Mouse (Mus musculus) adrenal gland, postnatal 14 days (tissue): ENCODE measurements around the gene D5Ertd579e. TPM values are rescaled to one million over a fixed set of nuclear protein-coding genes. Genes with fewer than 3 reads are reported as not detected.

Source experiments
- DNase-seq: peaks from one replicate; pipeline ENCODE4 v3.0.0; 2021; ENCODE audit warnings: mixed read lengths
- long read RNA-seq, 2 experiments: library from polyadenylated mRNA; stranded (forward); transcript quantifications; one replicate each; pipeline ENCODE4 v2.0.0; 2021
- total RNA-seq: library from RNA; stranded (reverse); gene quantifications from 2 replicates; pipeline ENCODE4 v1.2.3, GENCODE M21; 2021

D5Ertd579e gene
- total RNA-seq = 60.2 and 61.5 TPM in 2 replicates
- long read RNA-seq, experiment 1, full-length matches to known transcripts = 3 of 27 reads
- long read RNA-seq, experiment 1, partial matches to known transcripts = 4 of 27 reads
- long read RNA-seq, experiment 1, other reads (novel, unspliced or antisense) = 20 of 27 reads
- long read RNA-seq, experiment 2, full-length matches to known transcripts = 7 of 25 reads
- long read RNA-seq, experiment 2, partial matches to known transcripts = 12 of 25 reads
- long read RNA-seq, experiment 2, other reads (novel, unspliced or antisense) = 6 of 25 reads

GRCm38 (mm10) chr5:36695461-36696231, at the start of gene D5Ertd579e:
D5Ertd579e (minus strand) TSS chr5:36696024.
- DNase-seq = peak; percentile 96

- peak; percentile 90 for DNase-seq
Measured at GRCm38 (mm10) chr5:36742126-36742848, 46.5 kb upstream of the D5Ertd579e start.

DNA sequence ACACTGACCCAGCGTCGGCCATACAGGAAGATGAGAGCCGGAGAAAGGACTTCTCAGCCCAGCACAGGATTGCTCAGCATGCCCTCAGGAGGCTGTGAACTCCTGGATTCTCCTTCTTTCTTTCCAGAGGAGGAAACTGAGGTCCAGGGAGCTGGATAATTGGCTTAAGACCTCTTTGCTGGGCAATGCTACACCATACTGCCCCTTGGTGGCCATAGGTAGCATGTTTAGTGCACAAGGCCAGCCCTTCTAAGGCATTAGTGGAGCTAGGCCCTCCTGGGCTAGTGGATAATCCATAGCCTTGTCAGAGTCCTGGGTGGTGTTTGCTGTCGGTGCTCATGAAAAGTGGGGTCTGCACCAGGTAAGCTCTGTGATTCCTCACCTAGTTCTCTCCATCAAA, 44.0 kb upstream of the D5Ertd579e start:
- DNase-seq = peak; percentile 62

DNA sequence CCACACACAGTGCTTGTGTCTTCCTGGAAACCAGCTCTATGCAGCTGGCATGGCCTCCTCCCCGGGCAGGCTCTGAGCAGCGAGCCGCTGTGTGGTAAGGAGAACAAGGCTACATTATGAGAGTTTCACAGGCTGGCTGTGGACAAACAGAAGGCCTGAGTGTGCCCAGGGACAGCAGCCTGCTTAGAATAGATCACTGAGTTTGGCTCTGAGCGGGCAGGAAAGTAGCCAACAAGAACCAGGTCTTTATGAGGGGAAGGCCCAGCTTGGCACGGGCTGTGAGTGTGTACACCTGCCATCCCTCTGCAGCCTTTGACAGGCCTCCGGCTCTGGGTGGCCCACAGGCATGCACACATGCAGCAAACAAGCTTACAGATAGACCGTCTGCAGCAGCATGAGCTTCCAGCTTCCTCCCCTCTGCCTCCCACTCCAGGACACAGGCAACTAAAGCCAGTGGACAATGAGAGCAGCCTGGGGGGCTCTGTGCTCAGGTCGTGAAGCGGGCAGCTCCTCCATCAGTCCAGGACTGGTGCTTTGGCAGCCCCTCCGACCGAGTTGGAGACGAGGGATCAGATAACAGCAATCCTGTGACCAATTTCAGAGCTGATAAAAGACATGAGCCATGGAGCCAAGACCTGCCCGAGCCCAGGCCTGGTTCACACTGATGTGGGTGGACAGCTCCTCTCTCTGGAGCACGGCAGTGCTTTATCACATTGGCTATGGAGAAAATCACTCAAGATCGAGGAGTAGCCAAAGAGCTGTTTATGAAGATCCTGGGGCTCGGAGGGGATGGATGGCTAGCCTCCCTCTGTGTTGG, 43.2 kb upstream of the D5Ertd579e start:
- DNase-seq = no peak

DNA sequence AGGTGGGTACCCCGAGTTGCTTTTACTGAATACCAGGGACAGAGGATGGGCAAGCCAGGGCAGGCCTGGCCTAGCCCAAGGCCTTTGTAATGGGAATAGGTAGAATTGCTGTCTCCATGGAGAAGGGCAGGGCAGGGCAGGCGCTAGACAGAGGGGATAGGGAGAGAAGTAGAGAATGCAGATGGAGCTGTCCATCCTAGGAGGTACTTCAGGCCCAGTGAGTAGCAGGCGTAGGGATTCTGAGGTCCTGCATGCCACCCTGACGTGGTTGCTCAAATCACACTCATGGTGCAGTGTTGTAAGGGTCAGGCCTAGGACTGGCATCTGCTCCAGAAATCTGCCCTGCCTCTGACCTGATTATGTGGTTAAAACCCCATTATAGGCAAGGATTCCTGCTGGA, 41.9 kb upstream of the D5Ertd579e start:
- no peak for DNase-seq

DNA sequence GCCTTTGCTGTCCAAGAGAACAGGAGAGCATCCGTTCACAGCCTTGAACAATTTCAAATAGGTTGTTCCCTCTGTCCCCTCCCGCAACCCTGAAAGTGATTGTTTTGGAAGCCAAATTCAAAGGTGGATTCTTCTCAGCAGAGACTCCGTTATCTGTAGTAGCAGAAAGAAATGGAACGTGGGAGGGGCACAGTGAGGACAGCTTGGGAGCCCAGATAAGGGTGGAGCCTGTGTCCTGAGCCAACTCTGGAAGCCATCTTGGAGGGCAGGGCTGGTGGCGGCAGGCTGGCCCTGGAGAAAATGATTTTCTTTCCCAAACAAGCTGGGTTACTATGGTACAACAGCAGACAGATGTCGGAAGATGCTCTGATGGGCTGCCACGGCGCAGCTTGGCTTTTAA, 40.2 kb upstream of the D5Ertd579e start:
- DNase-seq = peak; percentile 67

- no peak for DNase-seq
Measured at GRCm38 (mm10) chr5:36735106-36735505, 39.3 kb upstream of the D5Ertd579e start.

DNA sequence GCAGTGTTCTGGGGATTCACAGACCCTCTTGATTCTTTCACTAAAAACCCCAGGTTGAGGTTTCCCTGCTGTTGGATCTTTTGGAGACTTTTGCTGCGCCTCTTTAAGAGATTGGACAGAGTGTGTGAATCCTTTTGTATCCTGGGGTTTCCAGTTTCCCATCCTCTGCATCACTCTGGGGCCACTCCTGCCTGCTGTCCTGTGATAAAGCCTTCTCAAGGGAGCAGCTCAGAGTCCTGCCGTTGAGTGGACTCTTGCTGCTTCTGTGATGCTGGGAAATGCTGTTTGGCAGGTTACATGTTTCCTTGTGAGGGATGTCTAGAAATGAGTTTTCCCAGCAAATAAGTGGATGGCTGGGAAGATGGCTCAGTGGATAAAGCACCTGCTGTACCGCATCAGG, 37.6 kb upstream of the D5Ertd579e start:
- no peak for DNase-seq

DNA sequence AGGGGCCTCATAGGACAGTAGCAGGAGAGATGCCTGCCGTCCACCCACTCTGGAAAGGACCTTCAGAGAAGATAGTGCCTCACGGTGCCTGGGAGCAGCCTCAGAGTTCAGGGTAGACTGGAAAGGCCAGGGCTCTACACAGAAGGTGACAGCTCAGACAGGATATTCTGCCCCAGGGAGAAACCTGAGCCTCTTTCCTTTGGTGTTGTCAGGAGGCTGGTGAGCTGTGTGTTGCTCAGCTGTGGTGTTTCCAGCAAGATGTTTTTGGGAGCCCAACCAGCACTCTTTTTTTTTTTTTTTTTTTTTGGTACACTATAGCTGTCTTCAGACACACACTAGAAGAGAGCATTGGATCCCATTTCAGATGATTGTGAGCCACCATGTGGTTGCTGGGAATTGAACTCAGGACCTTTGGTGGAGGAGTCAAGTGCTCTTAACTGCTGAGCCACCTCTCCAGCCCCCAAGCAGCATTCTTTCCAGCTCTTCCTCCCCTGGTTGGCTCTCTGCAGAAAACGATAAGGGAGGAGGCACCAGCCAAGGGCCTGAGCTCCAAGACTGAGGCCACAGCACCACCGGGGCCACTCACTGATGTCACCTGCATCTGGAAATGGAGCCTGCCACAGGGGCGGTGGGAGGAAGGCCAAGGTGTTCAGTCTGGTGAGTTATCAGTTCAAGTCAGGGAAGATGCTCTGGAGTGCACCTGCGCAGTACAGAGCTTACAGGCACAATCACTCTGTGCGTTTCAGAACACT, 36.3 kb upstream of the D5Ertd579e start:
- DNase-seq = no peak

- no peak for DNase-seq
Measured at GRCm38 (mm10) chr5:36730689-36731088, 34.9 kb upstream of the D5Ertd579e start.

DNA sequence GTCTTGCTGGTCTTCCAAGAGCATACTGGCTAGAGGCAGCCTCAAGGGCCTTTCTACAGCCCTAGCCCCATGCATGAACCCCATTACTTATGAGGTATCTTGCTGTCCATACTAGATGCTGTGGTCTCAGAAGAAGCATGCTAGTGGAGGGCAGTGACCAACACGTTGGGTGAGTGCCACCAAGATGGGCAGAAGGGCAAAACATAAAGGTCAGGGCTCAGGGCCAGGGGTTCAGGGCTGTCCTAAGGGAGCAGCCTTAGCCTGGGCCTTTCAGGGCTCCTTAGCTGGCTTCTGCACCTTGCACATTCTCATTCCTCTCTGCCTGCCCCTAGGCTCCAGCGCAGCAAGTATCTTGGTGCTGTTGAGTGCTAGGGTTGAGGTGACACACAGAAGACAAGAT, 34.1 kb upstream of the D5Ertd579e start:
- no peak for DNase-seq

DNA sequence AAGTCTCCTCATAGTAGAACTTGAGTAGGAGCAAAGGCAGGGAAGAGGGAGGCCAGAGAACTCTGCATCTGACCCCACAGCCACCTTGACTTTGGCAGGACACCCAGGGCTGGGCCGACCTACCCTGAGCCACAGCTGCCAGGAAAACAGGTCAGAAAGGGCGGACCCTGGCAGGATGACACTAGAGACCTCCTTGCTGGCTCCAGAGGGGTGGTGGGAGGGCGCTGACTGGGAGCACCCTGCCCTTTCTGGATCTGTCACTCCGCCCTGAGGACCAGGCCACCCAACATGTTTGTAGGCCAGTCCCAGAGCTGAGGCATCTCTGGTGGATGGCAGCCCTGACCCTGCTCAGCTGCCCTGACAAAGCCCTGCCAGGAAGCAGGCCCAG, 33.3 kb upstream of the D5Ertd579e start:
- no peak for DNase-seq

GRCm38 (mm10) chr5:36728403-36729085, 32.7 kb upstream of the D5Ertd579e start:
- DNase-seq = no peak

DNA sequence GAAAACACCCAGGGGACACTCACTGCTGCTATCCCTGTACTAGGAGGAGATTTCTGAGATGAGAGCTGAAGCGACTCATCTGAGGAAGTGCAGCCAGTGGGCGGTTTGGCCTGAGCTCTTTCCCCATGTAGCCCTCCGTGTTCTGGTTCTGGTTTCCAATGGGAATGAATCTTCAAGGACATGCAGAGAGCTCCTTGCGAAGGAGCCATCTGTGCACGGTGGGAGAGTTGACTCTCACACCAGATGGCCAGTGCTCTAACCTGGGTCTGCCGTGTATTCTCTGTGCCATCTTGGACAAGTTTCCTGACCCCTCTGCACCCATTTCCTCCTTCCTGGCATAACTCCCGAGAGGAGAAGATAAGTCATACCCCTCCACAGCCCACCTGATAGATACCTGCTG, 32.0 kb upstream of the D5Ertd579e start:
- no peak for DNase-seq

- no peak for DNase-seq
Measured at GRCm38 (mm10) chr5:36727136-36727535, 31.3 kb upstream of the D5Ertd579e start.

GRCm38 (mm10) chr5:36726387-36726801, 30.6 kb upstream of the D5Ertd579e start:
- DNase-seq = peak; percentile 56

DNA sequence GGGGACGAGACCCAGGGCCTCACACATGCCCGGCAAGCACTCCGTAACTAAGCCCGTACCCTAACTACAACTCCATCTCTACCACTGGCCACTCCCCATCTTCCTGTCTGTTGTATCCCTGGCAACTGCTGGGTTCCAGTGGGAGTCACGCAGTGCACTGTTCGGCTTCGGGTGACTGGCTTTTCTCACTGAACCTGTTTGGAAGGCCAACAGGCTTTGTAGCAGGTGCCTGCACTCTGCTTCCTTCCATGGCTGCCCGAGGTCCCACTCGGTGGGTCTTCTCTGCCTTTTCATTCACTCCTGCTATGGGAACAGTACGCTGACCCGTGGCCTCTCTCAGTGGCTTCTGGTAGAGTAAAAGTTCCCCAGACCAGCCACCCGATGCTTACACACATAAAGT, 30.0 kb upstream of the D5Ertd579e start:
- DNase-seq = no peak

GRCm38 (mm10) chr5:36724274-36724673, 28.4 kb upstream of the D5Ertd579e start:
- peak; percentile 83 for DNase-seq

DNA sequence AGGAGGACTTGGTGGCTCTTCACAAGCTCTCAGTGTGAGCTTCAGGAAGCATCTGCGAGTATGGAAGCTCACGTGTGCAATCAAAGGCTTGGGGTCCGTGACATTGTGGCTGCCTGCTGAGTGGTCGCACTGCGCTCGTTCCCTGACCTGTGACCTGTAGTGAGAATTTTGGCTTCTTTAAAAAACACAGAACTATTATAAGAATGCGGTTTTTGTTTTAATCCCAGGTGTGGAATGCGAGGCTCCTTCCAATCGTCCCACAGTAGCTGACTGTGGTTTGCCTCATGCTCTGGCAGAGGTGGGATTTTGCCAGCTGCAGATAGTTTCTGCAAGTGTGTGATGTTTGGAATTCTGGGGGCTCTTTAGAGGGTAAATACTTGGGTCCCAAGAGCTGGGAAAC, 27.5 kb upstream of the D5Ertd579e start:
- no peak for DNase-seq

GRCm38 (mm10) chr5:36722415-36722856, 26.6 kb upstream of the D5Ertd579e start:
- peak; percentile 64 for DNase-seq
